ENCODE assay signal across 8 mouse cellular contexts in the genomic region with DNA sequence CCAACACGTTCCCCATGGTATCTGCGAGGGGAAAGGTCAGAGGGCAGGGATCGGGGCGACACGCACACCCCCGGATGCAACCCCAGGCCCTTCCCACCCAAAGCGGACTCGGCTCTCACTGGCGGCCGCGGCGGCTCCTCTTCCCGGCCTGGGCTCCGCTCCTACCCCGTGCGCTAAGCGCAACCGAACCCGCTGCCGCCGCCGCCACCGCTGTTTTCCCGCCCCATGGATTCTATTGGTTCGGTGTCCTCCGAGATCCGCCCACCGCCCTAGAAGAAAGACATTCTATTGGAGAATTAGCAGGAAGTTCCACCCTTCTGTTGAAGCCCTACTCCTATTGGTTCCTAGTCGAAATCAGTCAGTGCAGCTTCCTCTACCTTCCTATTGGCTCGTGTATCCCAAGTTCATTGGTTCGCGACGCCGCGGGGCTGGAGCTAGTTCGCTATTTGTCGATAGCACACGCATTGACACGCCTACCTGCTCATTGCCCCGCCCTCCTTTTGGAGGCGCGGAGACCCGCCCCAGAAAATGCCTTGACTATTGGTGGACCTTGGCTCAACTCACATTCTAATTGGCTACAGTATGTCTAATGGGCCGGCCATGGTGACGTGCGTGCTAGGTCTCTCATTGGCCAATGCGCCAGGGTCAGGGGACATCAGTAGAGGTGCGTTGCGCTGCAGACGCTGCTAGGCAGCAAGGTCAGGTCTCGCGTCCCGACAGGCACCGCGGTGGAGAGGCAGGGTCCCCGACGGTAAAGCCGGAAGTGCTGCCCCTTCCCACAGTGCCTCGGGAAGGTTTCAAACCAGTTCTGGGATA. TPM values are rescaled to one million over a fixed set of nuclear protein-coding genes. Genes with fewer than 3 reads are reported as not detected.
DNase-seq lines count a peak whose midpoint lies in the region; ATAC-seq lines count a peak whose summit lies in the region.

A gene (minus strand): TSS at position 200 of the 816 bp plus-strand sequence.

- 0% methylated on average over 49 of the region's 59 CpGs for WGBS in lung, embryonic 16.5 days

- ATAC-seq in hematopoietic stem cell, adult 5-6 weeks (replicated peaks in 1 of 2; ENCODE audit: insufficient read depth in 1 of 2, low FRiP score in 2 of 2, low TSS enrichment in 1 of 2, low read depth in 1 of 2, poor library complexity in 2 of 2, severe bottlenecking in 2 of 2): peak; percentile 92 to 95
- ATAC-seq in lung, embryonic 16.5 days (ENCODE audit: low read depth): peak; percentile 99

- H3K9me3 ChIP-seq in lung, embryonic 16.5 days (ENCODE audit: control insufficient read depth, low read length): no peaks in the 10 kb centered on the region; the same call in 1 of the 2 replicates

- peak within 1 kb of the TSS; percentile 73 for H3K27ac ChIP-seq in lung, embryonic 16.5 days (ENCODE audit: low read length)

- H3K4me1 ChIP-seq in lung, embryonic 16.5 days (replicated peaks; ENCODE audit: control insufficient read depth, insufficient read depth, low read length): peaks cover 16% of the 10 kb centered on the region

- peak within 1 kb of the TSS; percentile 90 for H3K4me2 ChIP-seq in lung, embryonic 16.5 days (ENCODE audit: low read depth, low read length)

- peak; percentile 100 for DNase-seq in MEL-GATA-1-ER (ENCODE audit: extremely low read depth, low read depth)
- peak; percentile 99 for DNase-seq in cerebellum, adult 8-10 months
- peak; percentile 100 for DNase-seq in forelimb bud, embryonic 11.5 days (ENCODE audit: low read depth, low spot score)
- peak; percentile 100 for DNase-seq in layer of hippocampus, adult 9-10 months (ENCODE audit: low spot score)
- DNase-seq in ovary, postnatal 10 days (ENCODE audit: low spot score): peak; percentile 88
- peak; percentile 96 to 99 for DNase-seq in thymus, postnatal 10 days (ENCODE audit: low spot score in 2 of 2)

- H3K4me3 ChIP-seq in lung, embryonic 16.5 days (ENCODE audit: low read length): peak within 1 kb of the TSS; percentile 100

- H3K36me3 ChIP-seq in lung, embryonic 16.5 days (ENCODE audit: control insufficient read depth, insufficient read depth, low read length): peaks cover 26% of the 10 kb centered on the region

- no peaks in the 10 kb centered on the region for H3K27me3 ChIP-seq in lung, embryonic 16.5 days (ENCODE audit: control insufficient read depth, insufficient read depth, low read depth, low read length)

- peak within 1 kb of the TSS; percentile 96 for H3K9ac ChIP-seq in lung, embryonic 16.5 days (ENCODE audit: low read length)

RNA-seq across cellular contexts. Expression of the gene that starts here (rescaled TPM):
- 24.6 and 29.0 TPM in 2 replicates for total RNA-seq in hematopoietic stem cell, adult 5-6 weeks (2017)
- polyA plus RNA-seq in lung, embryonic 16.5 days (2015; fragmentation: Nextera tagmentation; extraction: Ambion mirVana): 82.0 and 87.4 TPM in 2 replicates

Comparison
In these comparisons a context has a peak if more than half of its experiments do, and no peak if none do; other contexts are left out.
1. Peak in every context shown above with its lines: DNase-seq, ATAC-seq, H3K4me3 ChIP-seq and H3K27ac ChIP-seq.